Mouse (Mus musculus) cerebral cortex, adult 2 months (tissue): ENCODE results near the gene Ampd3.

Experiments
- WGBS: fragments of 180-500 bp; shearing (Covaris S2); methylation state at CpG from one replicate; pipeline ENCODE4 v1.1.7; 2018; 5-methylcytosine and 5-hydroxymethylcytosine counted together

Gene Ampd3

GRCm38 (mm10) chr7:110834522-110834921 is 66.5 kb downstream of the Ampd3 start:
- 50% methylated on average over 3 of the region's 3 CpGs for WGBS

GRCm38 (mm10) chr7:110840332-110840731 is 72.3 kb downstream of the Ampd3 start:
- WGBS: 84% methylated on average over 4 of the region's 4 CpGs

- under 1% methylated on average over 42 of the region's 42 CpGs for WGBS
These were observed 76.2 kb downstream of the Ampd3 start, which contains the start of gene Rnf141 for GRCm38 (mm10) chr7:110843916-110844874. Gene Rnf141, minus strand, starts transcription at chr7:110844457.

- 86% methylated on average over 2 of the region's 2 CpGs for WGBS
These were observed 79.3 kb downstream of the Ampd3 start for GRCm38 (mm10) chr7:110847321-110847720.

GRCm38 (mm10) chr7:110848371-110848770 is 80.4 kb downstream of the Ampd3 start:
- 94% methylated on average over 1 of the region's 1 CpGs for WGBS

- 86% methylated on average over 7 of the region's 7 CpGs for WGBS
These were observed 83.7 kb downstream of the Ampd3 start for GRCm38 (mm10) chr7:110851541-110852203.

- 58% methylated on average over 10 of the region's 10 CpGs for WGBS
These were observed 85.6 kb downstream of the Ampd3 start for GRCm38 (mm10) chr7:110853611-110854010.

- WGBS: 37% methylated on average over 3 of the region's 3 CpGs
These were observed 86.5 kb downstream of the Ampd3 start for GRCm38 (mm10) chr7:110854519-110854918.

- 40% methylated on average over 8 of the region's 8 CpGs for WGBS
These were observed 87.0 kb downstream of the Ampd3 start for GRCm38 (mm10) chr7:110854927-110855546.

- 88% methylated on average over 1 of the region's 1 CpGs for WGBS
These were observed 87.6 kb downstream of the Ampd3 start for GRCm38 (mm10) chr7:110855604-110856003.

GRCm38 (mm10) chr7:110860129-110860528 is 92.1 kb downstream of the Ampd3 start:
- WGBS: 75% methylated on average over 5 of the region's 5 CpGs
